Mouse (Mus musculus): Measurements from ENCODE around the gene Blnk. TPM values are rescaled to one million over a fixed set of nuclear protein-coding genes. Genes with fewer than 3 reads are reported as not detected.

The Blnk gene
- polyA plus RNA-seq (2015; fragmentation: Nextera tagmentation; extraction: Ambion mirVana), result 0.25 and 0.65 TPM in 2 replicates

DNA sequence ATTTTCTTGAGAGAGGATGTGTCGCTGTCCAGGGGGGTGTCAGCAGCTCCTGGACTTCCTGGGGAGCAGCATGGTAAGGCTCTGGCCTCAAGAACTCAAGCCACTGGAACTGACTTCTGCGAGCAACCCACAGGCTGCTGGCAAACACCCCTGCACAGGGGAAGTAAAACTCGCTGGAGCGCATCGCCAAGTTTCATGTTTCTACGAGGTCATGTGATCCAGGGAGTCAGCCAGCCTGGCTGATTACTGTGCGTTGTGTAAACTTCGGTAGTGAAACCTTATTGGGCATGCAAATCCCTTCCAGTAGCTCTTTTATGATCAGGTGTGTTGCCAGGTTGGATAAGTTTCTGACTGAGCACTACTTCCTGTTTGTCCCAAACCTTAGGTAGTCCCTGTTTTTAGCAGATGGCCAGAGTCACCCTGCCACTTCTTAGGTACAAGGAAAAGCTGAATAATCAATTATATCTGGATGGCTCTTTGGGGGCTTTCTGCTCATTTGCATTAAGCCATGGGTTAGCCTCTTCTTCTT, at the start of gene Blnk:
Gene Blnk, minus strand, starts transcription at position 479 of the 529 bp plus-strand sequence.
- H3K9me3 ChIP-seq (replicated peaks), result no peaks in the 10 kb centered on the region
- H3K4me3 ChIP-seq, result no peak within 1 kb of the TSS
- no peaks in the 10 kb centered on the region for H3K4me1 ChIP-seq (replicated peaks)
- no peak within 1 kb of the TSS for H3K9ac ChIP-seq
- H3K4me2 ChIP-seq, result no peak within 1 kb of the TSS
- H3K27ac ChIP-seq, result no peak within 1 kb of the TSS
- ATAC-seq (replicated peaks; ENCODE audit: insufficient number of reproducible peaks, insufficient read depth, low FRiP score, low read depth), result no peak
- no peaks in the 10 kb centered on the region for H3K36me3 ChIP-seq
- 46% methylated on average over 8 of the region's 8 CpGs for WGBS
- H3K27me3 ChIP-seq, result 0 out of 2 replicates have a peak, but pooled peaks cover 5% of the 10 kb centered on the region

DNA sequence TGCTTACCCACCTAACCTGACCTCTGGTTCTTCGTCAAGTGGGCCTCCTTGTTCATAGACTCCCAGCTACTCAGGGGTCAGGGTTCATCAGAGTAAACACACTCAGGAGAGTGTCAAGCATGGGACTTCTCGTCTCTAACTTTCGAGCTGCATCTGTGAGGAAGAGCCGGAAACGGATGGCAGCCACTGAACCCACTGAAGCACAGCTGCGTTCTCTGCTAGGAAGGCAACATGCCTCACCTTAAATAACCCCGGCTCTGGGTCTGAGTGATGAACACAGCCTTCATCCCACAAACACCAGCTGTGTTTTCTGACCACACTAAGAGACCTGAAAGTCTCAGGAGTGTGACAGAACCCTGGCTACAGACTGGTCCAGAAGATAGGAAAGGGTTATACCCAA, 44.8 kb upstream of the Blnk start:
- Histone ChIP-seq H3K4me3 (no peak overlapping the region), H3K9me3 (replicated peaks) (no peaks in the 10 kb centered on the region), H3K27ac (no peak overlapping the region), H3K4me1 (replicated peaks) (no peaks in the 10 kb centered on the region), H3K9ac (no peak overlapping the region), H3K4me2 (no peak overlapping the region), H3K36me3 (no peaks in the 10 kb centered on the region), H3K27me3 (no peaks in the 10 kb centered on the region)
- no peak for ATAC-seq (replicated peaks; ENCODE audit: insufficient number of reproducible peaks, insufficient read depth, low FRiP score, low read depth)
- WGBS, result 68% methylated on average over 7 of the region's 7 CpGs

DNA sequence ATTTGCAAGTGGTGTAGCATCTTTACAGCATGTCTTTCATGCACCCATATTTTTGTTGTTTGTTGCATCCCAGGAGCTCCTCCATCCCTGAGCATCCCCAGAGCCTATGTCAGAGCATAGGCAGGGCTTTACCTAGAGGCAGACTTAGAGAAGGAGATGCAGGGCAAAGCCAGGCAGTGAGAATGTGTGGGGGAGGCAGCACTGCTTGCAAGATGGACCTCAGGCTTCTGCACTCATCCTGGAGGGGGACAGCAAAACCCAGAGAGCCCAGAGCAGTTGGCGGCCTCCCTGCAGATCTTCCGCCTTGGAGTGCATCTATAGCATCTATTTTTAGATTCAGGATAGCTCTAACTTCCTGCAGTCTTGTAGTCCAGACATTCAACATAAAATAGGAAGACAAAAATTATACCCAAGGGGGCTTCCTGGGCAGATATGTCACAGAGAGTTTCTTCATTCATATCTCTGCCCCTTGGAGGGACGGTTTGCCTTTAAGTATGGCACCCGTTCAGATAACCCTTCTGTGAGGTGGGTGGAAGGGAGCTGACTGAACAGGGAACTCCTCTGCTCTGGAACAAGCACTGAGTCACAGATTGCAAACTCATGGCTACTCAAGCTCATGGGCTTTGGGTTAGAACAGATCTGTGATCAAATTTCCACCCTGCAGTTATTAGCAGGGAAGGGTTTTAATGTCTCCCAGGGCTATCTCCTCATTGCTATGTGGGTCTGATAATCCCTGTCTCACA, 41.6 kb upstream of the Blnk start:
- Histone ChIP-seq H3K4me2 (no peak overlapping the region), H3K4me1 (replicated peaks) (no peaks in the 10 kb centered on the region), H3K36me3 (no peaks in the 10 kb centered on the region), H3K27ac (no peak overlapping the region), H3K9ac (no peak overlapping the region), H3K9me3 (replicated peaks) (no peaks in the 10 kb centered on the region), H3K27me3 (no peaks in the 10 kb centered on the region), H3K4me3 (no peak overlapping the region)
- ATAC-seq (replicated peaks; ENCODE audit: insufficient number of reproducible peaks, insufficient read depth, low FRiP score, low read depth), result no peak
- 32% methylated on average over 4 of the region's 4 CpGs for WGBS

DNA sequence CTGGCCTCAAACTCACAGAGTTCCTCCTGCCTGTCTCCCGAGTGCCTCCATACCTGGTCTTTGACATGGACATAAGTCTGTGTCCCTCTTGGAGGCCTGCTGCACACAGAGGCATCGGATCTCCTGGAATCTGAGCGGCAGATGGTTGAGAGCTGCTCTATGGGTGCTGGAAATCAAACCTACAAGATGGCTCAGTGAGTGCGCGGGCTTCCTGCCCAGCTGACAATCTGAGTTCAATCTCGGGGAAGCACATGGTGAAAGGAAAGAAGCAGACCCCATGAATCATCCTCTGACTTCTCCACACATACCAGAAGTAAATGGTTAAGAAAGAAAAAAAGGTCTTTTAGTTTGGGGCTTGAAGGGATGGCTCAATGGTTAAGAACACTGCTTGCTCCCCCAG, 37.5 kb upstream of the Blnk start:
- no peak for ATAC-seq (replicated peaks; ENCODE audit: insufficient number of reproducible peaks, insufficient read depth, low FRiP score, low read depth)
- H3K4me1 ChIP-seq (replicated peaks), result no peaks in the 10 kb centered on the region
- no peaks in the 10 kb centered on the region for H3K9me3 ChIP-seq (replicated peaks)
- H3K27me3 ChIP-seq, result no peaks in the 10 kb centered on the region
- no peak overlapping the region for H3K9ac ChIP-seq
- no peak overlapping the region for H3K4me2 ChIP-seq
- 60% methylated on average over 6 of the region's 6 CpGs for WGBS
- H3K27ac ChIP-seq, result no peak overlapping the region
- no peak overlapping the region for H3K4me3 ChIP-seq
- H3K36me3 ChIP-seq, result no peaks in the 10 kb centered on the region

DNA sequence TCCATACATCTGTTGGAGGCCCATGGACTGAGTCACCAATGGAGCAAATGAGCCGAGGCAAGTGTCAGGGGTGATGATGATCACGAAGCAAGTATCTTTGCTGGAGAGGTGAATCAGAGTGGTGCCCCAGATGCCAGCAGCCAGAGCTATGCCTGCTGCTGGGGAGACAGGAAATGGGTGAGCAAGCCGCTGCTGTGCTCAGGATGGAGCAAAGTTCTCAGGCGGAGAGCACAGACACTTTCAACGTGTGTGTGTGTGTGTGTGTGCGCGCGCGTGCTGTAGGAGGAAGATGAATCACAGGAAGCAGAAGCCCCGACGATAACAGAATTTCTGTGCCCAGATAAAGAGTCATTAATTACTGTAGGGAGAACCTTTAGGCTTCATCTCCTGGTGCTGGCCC, 36.7 kb upstream of the Blnk start:
- Histone ChIP-seq H3K9me3 (replicated peaks) (no peaks in the 10 kb centered on the region), H3K36me3 (no peaks in the 10 kb centered on the region), H3K27ac (no peak overlapping the region), H3K4me2 (no peak overlapping the region), H3K27me3 (no peaks in the 10 kb centered on the region), H3K4me1 (replicated peaks) (no peaks in the 10 kb centered on the region), H3K9ac (no peak overlapping the region), H3K4me3 (no peak overlapping the region)
- WGBS, result 60% methylated on average over 11 of the region's 11 CpGs
- no peak; the same call in 1 of the 2 replicates for ATAC-seq (replicated peaks; ENCODE audit: insufficient number of reproducible peaks, insufficient read depth, low FRiP score, low read depth)

DNA sequence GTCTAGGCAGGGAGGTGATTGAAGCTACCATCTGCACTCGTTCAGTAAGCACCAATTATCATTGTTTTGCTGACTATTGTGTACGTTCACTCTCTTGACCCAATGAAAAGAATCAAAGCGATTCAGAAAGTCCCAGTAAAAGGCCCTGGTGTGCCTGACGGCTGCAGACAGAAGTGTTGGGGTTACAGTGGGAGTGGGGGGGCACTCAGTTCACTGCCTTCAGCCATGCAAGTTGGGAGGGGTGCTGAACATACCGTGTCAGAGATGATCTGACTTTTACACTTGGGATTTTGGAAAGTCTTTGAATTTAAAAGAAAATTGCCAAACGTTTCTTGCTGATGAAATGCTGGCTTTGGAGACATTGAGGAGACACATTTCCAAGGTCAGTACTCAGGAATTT, 35.8 kb upstream of the Blnk start:
- Histone ChIP-seq H3K9me3 (replicated peaks) (no peaks in the 10 kb centered on the region), H3K27me3 (no peaks in the 10 kb centered on the region), H3K4me3 (no peak overlapping the region), H3K9ac (no peak overlapping the region), H3K36me3 (no peaks in the 10 kb centered on the region), H3K27ac (no peak overlapping the region), H3K4me2 (no peak overlapping the region), H3K4me1 (replicated peaks) (no peaks in the 10 kb centered on the region)
- no peak for ATAC-seq (replicated peaks; ENCODE audit: insufficient number of reproducible peaks, insufficient read depth, low FRiP score, low read depth)
- 61% methylated on average over 6 of the region's 6 CpGs for WGBS

DNA sequence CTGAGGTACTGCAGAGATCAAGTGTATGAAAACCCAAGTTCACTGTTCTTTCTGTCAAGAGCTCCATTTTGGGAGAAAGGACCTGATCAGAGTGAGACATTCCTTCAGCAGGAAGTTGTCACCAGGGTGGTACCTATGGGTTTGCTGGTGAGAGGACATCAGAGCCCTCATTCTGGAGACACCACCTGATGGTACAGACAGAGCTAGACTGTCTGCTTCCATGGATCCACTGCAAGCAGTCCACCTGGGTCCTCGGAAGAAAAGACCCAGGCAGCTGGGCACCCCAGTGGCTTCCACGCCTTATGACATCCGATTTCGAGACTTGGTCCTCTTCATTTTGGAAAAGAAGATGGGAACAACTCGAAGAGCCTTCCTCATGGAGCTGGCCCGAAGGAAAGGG, 34.9 kb upstream of the Blnk start, which contains the start of gene Dntt:
Gene Dntt, plus strand, starts transcription at position 57 of the 400 bp plus-strand sequence.
- WGBS, result 85% methylated on average over 6 of the region's 6 CpGs
- H3K36me3 ChIP-seq, result no peaks in the 10 kb centered on the region
- no peak for ATAC-seq (replicated peaks; ENCODE audit: insufficient number of reproducible peaks, insufficient read depth, low FRiP score, low read depth)
- H3K4me1 ChIP-seq (replicated peaks), result no peaks in the 10 kb centered on the region
- no peak within 1 kb of the TSS for H3K9ac ChIP-seq
- H3K27ac ChIP-seq, result no peak within 1 kb of the TSS
- no peak within 1 kb of the TSS for H3K4me3 ChIP-seq
- no peaks in the 10 kb centered on the region for H3K27me3 ChIP-seq
- H3K4me2 ChIP-seq, result no peak within 1 kb of the TSS
- H3K9me3 ChIP-seq (replicated peaks), result no peaks in the 10 kb centered on the region

DNA sequence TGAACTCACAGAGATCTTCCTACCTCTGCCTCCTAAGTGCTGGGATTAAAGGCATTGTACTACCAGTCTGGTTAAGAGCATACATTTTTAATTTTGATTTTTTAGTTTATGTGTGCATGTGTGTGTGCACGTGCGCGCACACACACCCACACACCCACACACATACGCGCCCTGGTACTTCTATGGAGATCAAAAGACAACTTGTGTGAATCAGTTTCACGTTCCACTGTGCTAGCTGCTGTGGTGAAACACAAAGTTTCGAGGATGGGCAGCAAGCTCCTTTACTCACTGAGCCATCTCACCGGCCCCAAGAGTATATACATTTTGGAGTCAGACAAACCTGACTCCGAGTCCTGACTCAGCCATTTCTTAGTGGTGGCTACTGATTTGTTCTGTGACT, 33.3 kb upstream of the Blnk start:
- H3K9ac ChIP-seq, result no peak overlapping the region
- no peaks in the 10 kb centered on the region for H3K4me1 ChIP-seq (replicated peaks)
- H3K4me3 ChIP-seq, result no peak overlapping the region
- ATAC-seq (replicated peaks; ENCODE audit: insufficient number of reproducible peaks, insufficient read depth, low FRiP score, low read depth), result no peak
- 92% methylated on average over 9 of the region's 9 CpGs for WGBS
- no peak overlapping the region for H3K4me2 ChIP-seq
- no peaks in the 10 kb centered on the region for H3K36me3 ChIP-seq
- H3K27ac ChIP-seq, result no peak overlapping the region
- no peaks in the 10 kb centered on the region for H3K27me3 ChIP-seq
- H3K9me3 ChIP-seq (replicated peaks), result no peaks in the 10 kb centered on the region

DNA sequence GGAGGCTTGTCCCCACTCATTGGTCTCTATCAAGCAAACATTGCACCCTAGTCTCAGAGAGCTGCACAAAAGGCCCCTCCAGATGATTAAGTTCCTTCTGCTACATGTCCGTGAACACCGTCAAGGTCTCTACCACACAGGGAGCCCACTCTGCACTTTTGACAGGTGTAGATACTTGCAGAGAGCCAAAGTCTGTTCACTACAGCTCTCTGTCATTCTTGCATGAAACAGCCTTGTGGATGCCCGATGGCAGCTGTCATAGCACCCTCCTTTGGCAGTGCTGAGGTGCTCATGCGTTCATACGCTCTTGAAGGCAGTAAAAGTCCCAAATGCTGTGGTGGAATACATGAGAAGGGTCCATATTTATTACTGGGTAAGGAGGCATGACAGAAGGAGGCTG, 32.7 kb upstream of the Blnk start:
- ATAC-seq (replicated peaks; ENCODE audit: insufficient number of reproducible peaks, insufficient read depth, low FRiP score, low read depth), result no peak
- no peak overlapping the region for H3K4me3 ChIP-seq
- WGBS, result 78% methylated on average over 5 of the region's 5 CpGs
- H3K27me3 ChIP-seq, result no peaks in the 10 kb centered on the region
- no peaks in the 10 kb centered on the region for H3K36me3 ChIP-seq
- no peak overlapping the region for H3K9ac ChIP-seq
- H3K9me3 ChIP-seq (replicated peaks), result no peaks in the 10 kb centered on the region
- H3K4me1 ChIP-seq (replicated peaks), result no peaks in the 10 kb centered on the region
- no peak overlapping the region for H3K4me2 ChIP-seq
- H3K27ac ChIP-seq, result no peak overlapping the region

DNA sequence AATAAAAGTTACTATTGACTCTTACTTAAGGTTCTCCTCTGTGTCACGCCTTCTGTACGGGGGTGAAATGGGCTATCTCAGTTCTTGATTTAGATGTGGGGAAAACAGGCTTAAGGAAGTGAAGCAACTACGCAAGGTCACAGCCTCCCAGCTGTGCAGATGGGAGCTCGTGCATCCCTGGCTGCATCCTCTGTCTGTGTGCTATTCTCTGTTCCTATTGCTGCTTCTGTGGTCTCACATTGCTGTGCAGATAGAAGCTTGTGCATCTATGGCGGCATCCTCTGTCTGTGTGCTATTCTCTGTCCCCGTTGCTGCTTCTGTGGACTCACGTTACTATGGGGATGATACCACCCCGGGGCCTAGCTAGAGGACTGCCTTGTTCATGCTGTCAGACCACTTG, 32.2 kb upstream of the Blnk start:
- ATAC-seq (replicated peaks; ENCODE audit: insufficient number of reproducible peaks, insufficient read depth, low FRiP score, low read depth), result no peak
- WGBS, result 78% methylated on average over 8 of the region's 8 CpGs
- Histone ChIP-seq H3K9ac (no peak overlapping the region), H3K4me3 (no peak overlapping the region), H3K4me1 (replicated peaks) (no peaks in the 10 kb centered on the region), H3K9me3 (replicated peaks) (no peaks in the 10 kb centered on the region), H3K27me3 (no peaks in the 10 kb centered on the region), H3K4me2 (no peak overlapping the region), H3K36me3 (no peaks in the 10 kb centered on the region), H3K27ac (no peak overlapping the region)

DNA sequence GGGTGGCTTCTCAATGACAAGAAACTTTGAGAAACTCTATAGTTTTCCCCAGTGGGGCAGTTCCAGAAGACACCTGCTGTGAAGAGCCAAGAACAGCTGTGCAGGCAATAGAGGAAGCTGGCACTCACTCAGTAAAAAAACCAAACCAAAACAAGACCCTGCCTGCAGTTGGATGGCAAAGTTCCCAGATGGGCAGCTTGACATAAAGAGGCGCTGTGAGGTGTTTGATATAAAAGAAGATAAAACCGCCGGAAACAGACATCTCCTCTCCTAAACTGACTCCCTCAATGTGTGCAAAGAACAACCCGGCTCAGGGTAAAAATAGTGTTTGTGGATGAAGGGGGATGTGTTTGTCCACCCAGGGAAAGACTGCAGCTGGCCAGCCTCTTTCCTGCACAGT, 27.9 kb upstream of the Blnk start:
- H3K27me3 ChIP-seq, result peaks cover 17% of the 10 kb centered on the region
- no peak overlapping the region for H3K27ac ChIP-seq
- no peak overlapping the region for H3K9ac ChIP-seq
- H3K4me1 ChIP-seq (replicated peaks), result no peaks in the 10 kb centered on the region
- no peak overlapping the region for H3K4me3 ChIP-seq
- no peak overlapping the region for H3K4me2 ChIP-seq
- no peaks in the 10 kb centered on the region for H3K9me3 ChIP-seq (replicated peaks)
- WGBS, result 63% methylated on average over 4 of the region's 4 CpGs
- no peak for ATAC-seq (replicated peaks; ENCODE audit: insufficient number of reproducible peaks, insufficient read depth, low FRiP score, low read depth)
- no peaks in the 10 kb centered on the region for H3K36me3 ChIP-seq

DNA sequence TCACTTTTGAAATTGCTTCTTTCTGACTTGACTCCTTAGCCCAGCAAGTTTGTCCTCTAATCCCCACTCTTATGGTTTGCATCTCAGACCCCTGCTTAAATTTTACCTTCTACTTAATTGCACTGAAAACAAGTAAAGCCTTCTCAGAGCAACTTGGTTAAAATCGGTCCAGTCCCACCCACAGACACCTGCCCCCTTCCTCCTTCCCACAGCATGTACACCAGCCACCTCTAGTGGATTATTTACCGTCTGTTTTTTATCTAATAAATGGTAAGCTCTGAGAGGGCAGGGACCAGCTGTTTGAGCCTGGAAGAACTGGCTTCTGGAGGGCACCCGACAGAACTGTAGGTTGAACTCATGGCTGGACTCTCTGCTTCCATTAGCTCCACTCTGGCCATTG, 26.2 kb upstream of the Blnk start:
- 61% methylated on average over 3 of the region's 3 CpGs for WGBS
- no peaks in the 10 kb centered on the region for H3K36me3 ChIP-seq
- H3K4me2 ChIP-seq, result no peak overlapping the region
- H3K9me3 ChIP-seq (replicated peaks), result no peaks in the 10 kb centered on the region
- no peak overlapping the region for H3K27ac ChIP-seq
- no peak overlapping the region for H3K9ac ChIP-seq
- ATAC-seq (replicated peaks; ENCODE audit: insufficient number of reproducible peaks, insufficient read depth, low FRiP score, low read depth), result no peak
- H3K27me3 ChIP-seq, result peaks cover 23% of the 10 kb centered on the region
- H3K4me1 ChIP-seq (replicated peaks), result peaks cover 4% of the 10 kb centered on the region; the same call in 1 of the 2 replicates
- no peak overlapping the region for H3K4me3 ChIP-seq
